Comparison of ENCODE assay signal across 27 mouse cellular contexts in genomic region chr7:139215516-139215915, GRCm38 (mm10). TPM values are rescaled to one million over a fixed set of nuclear protein-coding genes. Genes with fewer than 3 reads are reported as not detected.
DNase-seq lines count a peak whose midpoint lies in the region; ATAC-seq lines count a peak whose summit lies in the region.
"Had no signal": no experiment of that assay in that cellular context is flagged by ENCODE, and none has a peak within 500 bp of the region (broad histone marks: within the 10 kb centered on the region; RNA-seq: fewer than 3 reads in every experiment).

No protein-coding gene starts in this region.

- ATAC-seq in liver, embryonic 11.5 days (replicated peaks; ENCODE audit: low FRiP score) = no peak
- no peak for ATAC-seq in liver, embryonic 12.5 days
- ATAC-seq: CD4-positive, CD25-positive, alpha-beta regulatory T cell, adult 4 months; forebrain, embryonic 15.5 days; hindbrain, postnatal 0 days; inflammation-experienced regulatory T-cells, adult 6 months had no signal

- H3K4me3 ChIP-seq in liver, embryonic 11.5 days (ENCODE audit: low read depth, low read length) = no peak overlapping the region
- no peak overlapping the region for H3K4me3 ChIP-seq in liver, embryonic 12.5 days
- H3K4me3 ChIP-seq: embryonic facial prominence, embryonic 10.5 days; embryonic facial prominence, embryonic 13.5 days; erythroblast, embryonic 14.5 days; forebrain, embryonic 12.5 days; forebrain, embryonic 15.5 days; heart, adult 2 months had no signal

- 71% methylated on average over 1 of the region's 1 CpGs for WGBS in liver, embryonic 11.5 days
- 65% methylated on average over 1 of the region's 1 CpGs for WGBS in liver, embryonic 12.5 days (ENCODE audit: insufficient replicate concordance)

- no peaks in the 10 kb centered on the region for H3K27me3 ChIP-seq in liver, embryonic 11.5 days (replicated peaks; ENCODE audit: control insufficient read depth, insufficient read depth, low read length)
- no peaks in the 10 kb centered on the region for H3K27me3 ChIP-seq in liver, embryonic 12.5 days (replicated peaks)
- H3K27me3 ChIP-seq: embryonic facial prominence, embryonic 13.5 days; forebrain, embryonic 12.5 days; forebrain, embryonic 15.5 days had no signal

- no peaks in the 10 kb centered on the region for H3K9me3 ChIP-seq in liver, embryonic 11.5 days (ENCODE audit: control insufficient read depth, low read length)
- H3K9me3 ChIP-seq in liver, embryonic 12.5 days (replicated peaks) = no peaks in the 10 kb centered on the region
- H3K9me3 ChIP-seq: embryonic facial prominence, embryonic 10.5 days; embryonic facial prominence, embryonic 13.5 days; forebrain, embryonic 12.5 days; forebrain, embryonic 15.5 days had no signal

- no peaks in the 10 kb centered on the region for H3K4me1 ChIP-seq in liver, embryonic 11.5 days (replicated peaks; ENCODE audit: control insufficient read depth, insufficient read depth, low read length)
- peaks cover 15% of the 10 kb centered on the region for H3K4me1 ChIP-seq in liver, embryonic 12.5 days

- no peak overlapping the region for H3K4me2 ChIP-seq in liver, embryonic 11.5 days
- no peak overlapping the region for H3K4me2 ChIP-seq in liver, embryonic 12.5 days
- H3K4me2 ChIP-seq: embryonic facial prominence, embryonic 13.5 days; forebrain, embryonic 12.5 days; forebrain, embryonic 15.5 days; heart, embryonic 11.5 days; hindbrain, embryonic 14.5 days had no signal

- peak; percentile 82 for DNase-seq in heart, adult 11 months
- DNase-seq in heart, postnatal 4 days = no peak
- DNase-seq in liver, embryonic 11.5 days (ENCODE audit: low spot score) = peak; percentile 17
- peak; percentile 1 for DNase-seq in urinary bladder, postnatal 14 days (ENCODE audit: low spot score)
- no peak for DNase-seq in urinary bladder, postnatal 10 days (ENCODE audit: low spot score)
- DNase-seq: adrenal gland, postnatal 36 days; cerebellum, adult 2 months; cerebellum, adult 9-11 months; cerebellum, postnatal 36 days; embryo, embryonic 11 days; gastrocnemius, postnatal 25 days; heart, postnatal 36 days had no signal

- H3K27ac ChIP-seq in liver, embryonic 11.5 days (ENCODE audit: low read depth, low read length) = no peak overlapping the region
- no peak overlapping the region for H3K27ac ChIP-seq in liver, embryonic 12.5 days
- H3K27ac ChIP-seq: embryonic facial prominence, embryonic 10.5 days; embryonic facial prominence, embryonic 13.5 days; forebrain, embryonic 12.5 days; forebrain, embryonic 15.5 days; heart, adult 2 months; hindbrain, embryonic 14.5 days; hindbrain, postnatal 0 days had no signal

- H3K9ac ChIP-seq in liver, embryonic 11.5 days (ENCODE audit: low read depth, low read length) = no peak overlapping the region
- H3K9ac ChIP-seq in liver, embryonic 12.5 days = no peak overlapping the region
- H3K9ac ChIP-seq: forebrain, embryonic 12.5 days; forebrain, embryonic 15.5 days; hindbrain, embryonic 14.5 days had no signal

- H3K36me3 ChIP-seq in liver, embryonic 11.5 days (ENCODE audit: control insufficient read depth, insufficient read depth, low read length) = no peaks in the 10 kb centered on the region
- no peaks in the 10 kb centered on the region for H3K36me3 ChIP-seq in liver, embryonic 12.5 days
- H3K36me3 ChIP-seq: embryonic facial prominence, embryonic 10.5 days; embryonic facial prominence, embryonic 13.5 days; forebrain, embryonic 12.5 days; forebrain, embryonic 15.5 days had no signal

RNA-seq across cellular contexts. Expression of gene Stk32c, which starts 2.4 kb away (rescaled TPM):
- 1 to 10 TPM; 3.3 to 3.4 TPM for total RNA-seq in heart, postnatal 4 days (2021)
- 0.19 TPM in 1 of 2 replicates, not detected in the other for polyA plus RNA-seq in liver, embryonic 11.5 days (2014; fragmentation: Nextera tagmentation; extraction: Ambion mirVana)
- not detected in 2 replicates for polyA plus RNA-seq in liver, embryonic 12.5 days (2016; fragmentation: Nextera tagmentation; extraction: Ambion mirVana)
- total RNA-seq: MEL had no signal
- polyA plus RNA-seq: erythroblast, embryonic 14.5 days; heart, embryonic 11.5 days; heart, embryonic 14.5 days; heart, postnatal 0 days had no signal

RNA-seq across cellular contexts. Expression of gene Lrrc27, which starts 2.7 kb away (rescaled TPM):
- total RNA-seq in heart, postnatal 4 days (2021) = 1 to 10 TPM; 3.4 to 5.0 TPM
- 2.2 and 2.6 TPM in 2 replicates for polyA plus RNA-seq in liver, embryonic 11.5 days (2014; fragmentation: Nextera tagmentation; extraction: Ambion mirVana)
- 0.52 and 0.80 TPM in 2 replicates for polyA plus RNA-seq in liver, embryonic 12.5 days (2016; fragmentation: Nextera tagmentation; extraction: Ambion mirVana)
- polyA plus RNA-seq: erythroblast, embryonic 14.5 days had no signal

RNA-seq across cellular contexts. Expression of gene Pwwp2b, which starts 32.8 kb away (rescaled TPM):
- total RNA-seq in heart, postnatal 4 days (2021) = 1 to 10 TPM; 7.9 to 9.3 TPM
- polyA plus RNA-seq in liver, embryonic 11.5 days (2014; fragmentation: Nextera tagmentation; extraction: Ambion mirVana) = 3.3 and 3.5 TPM in 2 replicates
- 2.3 and 2.7 TPM in 2 replicates for polyA plus RNA-seq in liver, embryonic 12.5 days (2016; fragmentation: Nextera tagmentation; extraction: Ambion mirVana)
- polyA plus RNA-seq: erythroblast, embryonic 14.5 days had no signal

Comparison
In these comparisons a context has a peak if more than half of its experiments do, and no peak if none do; other contexts are left out.
1. DNase-seq: peak in heart, adult 11 months (single experiment), liver, embryonic 11.5 days (single experiment) and urinary bladder, postnatal 14 days (single experiment); none in heart, postnatal 4 days (single experiment) and urinary bladder, postnatal 10 days (single experiment).